Mouse (Mus musculus): ENCODE measurements around the gene Gm5617. TPM values are rescaled to one million over a fixed set of nuclear protein-coding genes. Genes with fewer than 3 reads are reported as not detected.

Gm5617 gene
- polyA plus RNA-seq, 1 experiment from 2014 or later, result 21.1 TPM

Small RNAs within 50 kb of the gene (microRNA-seq; reads per million reads assigned to microRNA genes)
- not detected for gene Gm23653

Other genes starting within 250 kb of the Gm5617 start
- gene Nxpe2, start 142.0 kb upstream of the Gm5617 start, polyA plus RNA-seq (2016; fragmentation: Nextera tagmentation; extraction: Ambion mirVana), result 2.3 and 2.9 TPM in 2 replicates
- gene Rexo2, start 14.8 kb upstream of the Gm5617 start, polyA plus RNA-seq (2016; fragmentation: Nextera tagmentation; extraction: Ambion mirVana), result 127 and 138 TPM in 2 replicates
- 89.0 and 106 TPM in 2 replicates for gene Rbm7, start 143 bp upstream of the Gm5617 start, polyA plus RNA-seq (2016; fragmentation: Nextera tagmentation; extraction: Ambion mirVana)
- 2.1 and 2.5 TPM in 2 replicates for gene Nnmt, start 109.7 kb downstream of the Gm5617 start, polyA plus RNA-seq (2016; fragmentation: Nextera tagmentation; extraction: Ambion mirVana)

All from heart, embryonic 10.5 days (tissue).